Mouse (Mus musculus): ENCODE measurements around the gene Ascc1. TPM values are rescaled to one million over a fixed set of nuclear protein-coding genes. Genes with fewer than 3 reads are reported as not detected.
"Not testable (repeated sequence)": the region's sequence is repeated elsewhere in the genome, so short reads cannot be mapped to it uniquely, and the experiment has no call there.

Gene Ascc1
- polyA plus RNA-seq, 1 experiment, result 26.2 TPM

- Histone ChIP-seq H3K4me3 (ENCODE audit: control insufficient read depth, insufficient read depth, low read length) (no peak overlapping the region), H3K27ac (ENCODE audit: control insufficient read depth, insufficient read depth, low read length) (no peak overlapping the region), H3K27me3 (ENCODE audit: control insufficient read depth, insufficient read depth, low read length) (no peaks in the 10 kb centered on the region), H3K36me3 (ENCODE audit: control insufficient read depth, insufficient read depth, low read length) (no peaks in the 10 kb centered on the region), H3K4me1 (replicated peaks; ENCODE audit: control insufficient read depth, insufficient read depth, low read length) (0 out of 2 replicates have a peak, but pooled peaks cover 4% of the 10 kb centered on the region)
- 93% methylated on average over 9 of the region's 9 CpGs for WGBS
- DNase-seq, result no peak
- TF ChIP-seq POLR2A (IDR thresholded peaks at IDR 0.05; ENCODE audit: control insufficient read depth, extremely low read depth, insufficient read depth, low read length, poor library complexity) (no peak), CTCF (IDR thresholded peaks at IDR 0.05; ENCODE audit: borderline replicate concordance, control insufficient read depth, extremely low read depth, insufficient read depth, low read length, poor library complexity) (no peak)
Measured at GRCm38 (mm10) chr10:60134201-60134600, 131.6 kb downstream of the Ascc1 start.

DNA sequence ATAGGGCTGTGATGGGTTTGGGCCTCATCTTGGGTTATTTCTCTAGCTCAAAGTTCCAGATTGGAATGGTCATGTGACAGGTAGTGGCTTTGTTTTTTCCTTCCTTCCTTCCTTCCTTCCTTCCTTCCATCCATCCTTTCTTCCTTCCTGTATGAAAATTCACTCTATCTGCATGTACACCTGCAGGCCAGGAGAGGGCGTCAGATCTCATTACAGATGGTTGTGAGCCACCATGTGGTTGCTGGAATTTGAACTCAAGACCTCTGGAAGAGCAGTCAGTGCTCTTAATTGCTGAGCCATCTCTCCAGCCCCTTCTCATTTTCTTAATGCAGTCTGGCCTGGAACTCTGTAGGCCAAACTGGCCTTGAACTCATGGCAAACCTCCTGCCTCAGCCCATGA lies 133.4 kb downstream of the Ascc1 start:
- H3K27ac ChIP-seq (ENCODE audit: control insufficient read depth, insufficient read depth, low read length); H3K4me3 ChIP-seq (ENCODE audit: control insufficient read depth, insufficient read depth, low read length): not testable (repeated sequence)
- WGBS, result 69% methylated on average over 1 of the region's 1 CpGs

DNA sequence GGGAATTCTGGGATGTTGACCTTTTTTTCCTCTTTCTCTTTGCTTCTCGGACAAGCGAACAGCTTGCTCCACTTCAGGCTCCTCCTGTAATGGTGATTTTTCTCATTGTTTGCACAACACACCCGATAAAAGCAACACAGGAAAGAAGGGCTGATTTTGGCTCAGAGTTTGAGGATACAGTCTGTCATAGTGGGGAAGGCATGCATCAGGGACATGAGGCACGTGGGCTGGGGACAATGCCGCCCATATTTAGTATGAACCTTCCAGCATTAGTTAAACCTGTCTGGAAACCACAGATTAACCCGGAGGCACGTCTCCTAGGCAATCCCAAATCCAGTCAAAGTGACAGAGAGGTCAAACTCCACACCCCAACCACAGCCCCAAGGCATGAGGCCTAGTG lies 134.3 kb downstream of the Ascc1 start:
- H3K27ac ChIP-seq (ENCODE audit: control insufficient read depth, insufficient read depth, low read length), result no peak overlapping the region
- no peak overlapping the region for H3K4me3 ChIP-seq (ENCODE audit: control insufficient read depth, insufficient read depth, low read length)
- TF ChIP-seq POLR2A (IDR thresholded peaks at IDR 0.05; ENCODE audit: control insufficient read depth, extremely low read depth, insufficient read depth, low read length, poor library complexity) (no peak), CTCF (IDR thresholded peaks at IDR 0.05; ENCODE audit: borderline replicate concordance, control insufficient read depth, extremely low read depth, insufficient read depth, low read length, poor library complexity) (no peak)
- 95% methylated on average over 7 of the region's 7 CpGs for WGBS
- no peaks in the 10 kb centered on the region for H3K36me3 ChIP-seq (ENCODE audit: control insufficient read depth, insufficient read depth, low read length)
- no peak for DNase-seq
- no peaks in the 10 kb centered on the region for H3K27me3 ChIP-seq (ENCODE audit: control insufficient read depth, insufficient read depth, low read length)
- H3K4me1 ChIP-seq (replicated peaks; ENCODE audit: control insufficient read depth, insufficient read depth, low read length), result 0 out of 2 replicates have a peak, but pooled peaks cover 4% of the 10 kb centered on the region

More for the DNA sequence above, 133.4 kb downstream of the Ascc1 start:
- not testable (repeated sequence) for DNase-seq; H3K27me3 ChIP-seq (ENCODE audit: control insufficient read depth, insufficient read depth, low read length); H3K36me3 ChIP-seq (ENCODE audit: control insufficient read depth, insufficient read depth, low read length); H3K4me1 ChIP-seq (replicated peaks; ENCODE audit: control insufficient read depth, insufficient read depth, low read length)

DNA sequence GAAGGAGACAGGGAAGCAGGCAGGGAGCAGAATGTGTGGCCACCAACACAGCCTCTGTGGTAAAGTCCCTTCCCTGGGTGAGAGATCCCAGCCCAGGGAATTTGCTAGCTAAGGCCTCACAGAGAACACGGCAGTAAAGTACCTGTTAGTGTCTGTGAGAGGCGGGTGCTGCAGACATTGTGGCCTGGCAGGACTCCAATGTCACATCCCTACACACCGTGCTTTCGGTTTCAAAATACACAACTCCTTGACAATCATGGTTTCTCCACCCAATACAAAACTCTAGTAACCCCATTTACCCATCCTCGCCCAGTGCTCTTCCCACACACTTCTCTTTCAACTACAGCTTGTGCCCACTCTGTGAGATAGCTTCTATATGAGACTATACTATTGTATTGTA lies 136.1 kb downstream of the Ascc1 start:
- Histone ChIP-seq H3K4me3 (ENCODE audit: control insufficient read depth, insufficient read depth, low read length) (no peak overlapping the region), H3K27me3 (ENCODE audit: control insufficient read depth, insufficient read depth, low read length) (no peaks in the 10 kb centered on the region), H3K4me1 (replicated peaks; ENCODE audit: control insufficient read depth, insufficient read depth, low read length) (0 out of 2 replicates have a peak, but pooled peaks cover 4% of the 10 kb centered on the region), H3K27ac (ENCODE audit: control insufficient read depth, insufficient read depth, low read length) (no peak overlapping the region), H3K36me3 (ENCODE audit: control insufficient read depth, insufficient read depth, low read length) (no peaks in the 10 kb centered on the region)
- no peak for TF ChIP-seq CTCF (IDR thresholded peaks at IDR 0.05; ENCODE audit: borderline replicate concordance, control insufficient read depth, extremely low read depth, insufficient read depth, low read length, poor library complexity)
- TF ChIP-seq POLR2A (IDR thresholded peaks at IDR 0.05; ENCODE audit: control insufficient read depth, extremely low read depth, insufficient read depth, low read length, poor library complexity), result no peak
- WGBS, result 29% methylated on average over 5 of the region's 5 CpGs
- no peak for DNase-seq

DNA sequence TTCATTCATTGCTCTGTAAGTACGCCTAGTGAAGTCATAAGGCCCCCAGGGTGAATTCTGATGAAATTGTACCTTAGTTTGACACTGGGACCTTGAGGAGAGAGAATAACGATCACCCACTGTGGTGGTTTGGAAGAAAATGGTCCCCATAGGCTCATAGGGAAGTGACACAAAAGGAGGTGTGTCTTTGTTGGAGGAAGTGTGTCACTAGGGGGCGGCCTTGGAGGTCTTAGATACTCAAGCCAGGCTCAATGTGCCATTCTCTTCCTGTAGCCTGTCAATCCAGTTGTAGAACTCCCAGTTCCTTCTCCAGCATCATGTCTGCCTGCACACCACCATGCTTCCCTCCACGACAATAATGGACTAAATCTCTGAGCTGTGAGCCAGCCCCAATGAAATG lies 138.1 kb downstream of the Ascc1 start:
- Histone ChIP-seq H3K36me3 (ENCODE audit: control insufficient read depth, insufficient read depth, low read length) (no peaks in the 10 kb centered on the region), H3K27me3 (ENCODE audit: control insufficient read depth, insufficient read depth, low read length) (no peaks in the 10 kb centered on the region), H3K27ac (ENCODE audit: control insufficient read depth, insufficient read depth, low read length) (no peak overlapping the region), H3K4me1 (replicated peaks; ENCODE audit: control insufficient read depth, insufficient read depth, low read length) (0 out of 2 replicates have a peak, but pooled peaks cover 4% of the 10 kb centered on the region), H3K4me3 (ENCODE audit: control insufficient read depth, insufficient read depth, low read length) (no peak overlapping the region)
- DNase-seq, result no peak
- 97% methylated on average over 4 of the region's 4 CpGs for WGBS
- TF ChIP-seq CTCF (IDR thresholded peaks at IDR 0.05; ENCODE audit: borderline replicate concordance, control insufficient read depth, extremely low read depth, insufficient read depth, low read length, poor library complexity) (no peak), POLR2A (IDR thresholded peaks at IDR 0.05; ENCODE audit: control insufficient read depth, extremely low read depth, insufficient read depth, low read length, poor library complexity) (no peak)

DNA sequence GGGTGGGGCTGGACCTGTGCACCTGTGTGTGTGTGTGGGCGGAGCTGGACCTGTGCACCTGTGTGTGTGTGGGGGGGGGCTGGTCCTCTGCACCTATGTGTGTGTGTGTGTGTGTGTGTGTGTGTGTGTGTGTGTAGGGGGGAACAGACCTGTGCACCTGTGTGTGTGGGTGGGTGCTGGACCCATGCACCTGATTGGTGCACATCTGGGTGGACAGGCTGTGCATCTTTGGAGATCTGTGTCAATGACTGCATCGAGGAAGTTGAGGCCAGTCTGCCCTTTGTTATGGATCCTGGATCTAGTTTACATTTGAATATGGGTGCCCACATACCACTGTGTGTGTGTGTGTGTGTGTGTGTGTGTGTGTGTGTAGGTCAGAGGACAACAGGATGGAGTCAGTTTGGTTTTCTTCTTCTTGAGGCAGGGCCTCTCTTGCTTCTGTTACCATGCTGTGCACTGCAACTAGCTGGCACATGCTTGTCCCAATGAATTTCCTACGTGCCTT lies 139.1 kb downstream of the Ascc1 start:
- no peaks in the 10 kb centered on the region for H3K36me3 ChIP-seq (ENCODE audit: control insufficient read depth, insufficient read depth, low read length)
- 97% methylated on average over 3 of the region's 3 CpGs for WGBS
- no peak overlapping the region for H3K4me3 ChIP-seq (ENCODE audit: control insufficient read depth, insufficient read depth, low read length)
- TF ChIP-seq POLR2A (IDR thresholded peaks at IDR 0.05; ENCODE audit: control insufficient read depth, extremely low read depth, insufficient read depth, low read length, poor library complexity) (no peak), CTCF (IDR thresholded peaks at IDR 0.05; ENCODE audit: borderline replicate concordance, control insufficient read depth, extremely low read depth, insufficient read depth, low read length, poor library complexity) (no peak)
- H3K27me3 ChIP-seq (ENCODE audit: control insufficient read depth, insufficient read depth, low read length), result no peaks in the 10 kb centered on the region
- peaks cover 5% of the 10 kb centered on the region; the same call in 1 of the 2 replicates for H3K4me1 ChIP-seq (replicated peaks; ENCODE audit: control insufficient read depth, insufficient read depth, low read length)
- no peak for DNase-seq
- H3K27ac ChIP-seq (ENCODE audit: control insufficient read depth, insufficient read depth, low read length), result no peak overlapping the region

DNA sequence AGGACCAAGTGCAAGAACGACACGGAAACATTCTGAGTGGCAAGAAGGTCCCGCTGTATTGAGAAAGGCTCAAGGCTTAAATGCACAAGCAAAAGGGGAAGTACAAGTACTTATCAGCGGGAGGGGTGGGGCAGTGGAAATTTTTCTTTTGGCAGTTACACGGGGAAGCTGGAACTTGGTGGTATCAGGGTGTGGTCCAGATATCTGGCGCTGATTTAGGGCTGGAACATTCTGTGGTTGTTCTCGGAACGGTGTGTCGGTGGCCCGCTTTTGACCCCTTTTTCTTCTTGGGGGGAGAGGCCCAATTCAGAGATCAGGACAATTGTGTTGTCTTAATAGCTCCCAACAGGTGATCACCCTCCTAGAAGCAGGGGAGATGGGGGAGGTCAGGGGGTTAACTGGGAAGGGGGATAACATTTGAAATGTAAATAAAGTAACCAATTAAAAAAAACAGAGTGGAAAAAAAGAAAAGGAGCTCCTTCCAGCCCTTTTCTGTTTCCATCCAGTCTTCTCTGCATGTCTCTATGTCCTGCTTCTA lies 145.0 kb downstream of the Ascc1 start:
- DNase-seq; H3K27me3 ChIP-seq (ENCODE audit: control insufficient read depth, insufficient read depth, low read length); H3K27ac ChIP-seq (ENCODE audit: control insufficient read depth, insufficient read depth, low read length); H3K4me3 ChIP-seq (ENCODE audit: control insufficient read depth, insufficient read depth, low read length); H3K36me3 ChIP-seq (ENCODE audit: control insufficient read depth, insufficient read depth, low read length): not testable (repeated sequence)
- H3K4me1 ChIP-seq (replicated peaks; ENCODE audit: control insufficient read depth, insufficient read depth, low read length), result peaks cover 11% of the 10 kb centered on the region
- WGBS, result 88% methylated on average over 10 of the region's 10 CpGs

Measured in thymus, adult 2 months (tissue).